Mouse (Mus musculus) embryonic facial prominence, embryonic 12.5 days (tissue): ENCODE measurements around the gene 2610001J05Rik. TPM values are rescaled to one million over a fixed set of nuclear protein-coding genes. Genes with fewer than 3 reads are reported as not detected.

Source experiments
- ATAC-seq: fragments of 200-750 bp; cut with Nextera tagmentation; 2 replicates; pipeline ENCODE4 v1.8.0; 2017; ENCODE audit not compliant: insufficient number of reproducible peaks, insufficient read depth, low FRiP score, low TSS enrichment
- H3K27ac ChIP-seq: fragments of 300-500 bp; sonication (generic); 2 replicates; pipeline ENCODE4 v1.5.1; 2016; ENCODE audit warnings: mild to moderate bottlenecking
- H3K27me3 ChIP-seq: fragments of 300-500 bp; sonication (generic); 2 replicates; pipeline ENCODE4 v1.6.1; 2016; ENCODE audit warnings: mild to moderate bottlenecking, moderate library complexity
- H3K36me3 ChIP-seq: fragments of 300-500 bp; sonication (generic); 2 replicates; pipeline ENCODE4 v1.6.1; 2016; ENCODE audit warnings: mild to moderate bottlenecking
- H3K4me1 ChIP-seq: fragments of 300-500 bp; sonication (generic); 2 replicates; pipeline ENCODE4 v1.6.1; 2016
- H3K4me2 ChIP-seq: fragments of 300-500 bp; sonication (generic); replicated peaks from 2 replicates; pipeline ENCODE4 v1.6.1; 2016; ENCODE audit warnings: mild to moderate bottlenecking, moderate library complexity
- H3K4me3 ChIP-seq: fragments of 300-500 bp; sonication (generic); 2 replicates; pipeline ENCODE4 v1.5.1; 2016; ENCODE audit warnings: mild to moderate bottlenecking
- H3K9ac ChIP-seq: fragments of 300-500 bp; sonication (generic); 2 replicates; pipeline ENCODE4 v1.6.1; 2016; ENCODE audit warnings: mild to moderate bottlenecking, moderate library complexity
- H3K9me3 ChIP-seq: fragments of 300-500 bp; sonication (generic); 2 replicates; pipeline ENCODE4 v1.6.1; 2016; ENCODE audit warnings: mild to moderate bottlenecking, moderate library complexity
- WGBS: fragments of 180-500 bp; shearing (Covaris S2); methylation state at CpG from one replicate; pipeline ENCODE4 v1.1.7; 2016; 5-methylcytosine and 5-hydroxymethylcytosine counted together
- polyA plus RNA-seq: library from polyadenylated mRNA; unstranded; fragments of >200 nt; fragmentation: Nextera tagmentation; extraction: Ambion mirVana; gene quantifications from 2 replicates; pipeline ENCODE4 v1.2.1, GENCODE M21; 2016

Gene 2610001J05Rik
- polyA plus RNA-seq, 1 experiment from 2014 or later, result 108 TPM

DNA sequence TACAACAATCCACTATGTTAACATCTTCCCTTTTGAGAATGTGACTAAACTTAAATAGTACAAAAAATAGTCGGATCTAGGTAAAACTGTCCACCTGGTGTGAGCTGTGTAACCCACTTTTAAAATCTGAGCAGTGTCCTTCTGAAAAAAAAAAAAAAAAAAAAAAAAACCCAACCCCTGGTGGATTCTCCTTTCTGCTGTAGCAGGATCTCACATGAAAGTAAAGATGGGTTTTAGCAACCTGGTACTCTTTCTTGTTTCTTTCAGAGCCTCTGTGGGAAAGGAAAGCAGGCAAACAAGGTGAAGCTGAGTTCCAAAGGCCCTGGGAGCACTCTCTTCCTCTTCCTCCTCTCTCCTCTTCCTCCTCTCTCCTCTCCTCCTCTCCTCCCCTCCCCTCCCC is 42.4 kb downstream of the 2610001J05Rik start:
- Histone ChIP-seq H3K4me3 (no peak overlapping the region), H3K27ac (no peak overlapping the region), H3K4me1 (no peaks in the 10 kb centered on the region), H3K9ac (no peak overlapping the region), H3K9me3 (no peaks in the 10 kb centered on the region), H3K36me3 (no peaks in the 10 kb centered on the region), H3K4me2 (no peak overlapping the region), H3K27me3 (no peaks in the 10 kb centered on the region)
- WGBS, result 72% methylated on average over 1 of the region's 1 CpGs
- no peak for ATAC-seq

Other genes starting within 250 kb of the 2610001J05Rik start
- 20.1 and 23.6 TPM in 2 replicates for gene Bmt2, start 193.6 kb downstream of the 2610001J05Rik start, polyA plus RNA-seq
- gene Gpr85, start 31.6 kb downstream of the 2610001J05Rik start, polyA plus RNA-seq, result 9.2 and 11.3 TPM in 2 replicates